Mouse (Mus musculus) heart, postnatal 14 days (tissue): ENCODE results near the gene Gdf9. TPM values are rescaled to one million over a fixed set of nuclear protein-coding genes. Genes with fewer than 3 reads are reported as not detected.
"Not testable (repeated sequence)": the region's sequence is repeated elsewhere in the genome, so short reads cannot be mapped to it uniquely, and the experiment has no call there.

Experiments
- DNase-seq, 2 experiments: peaks; one replicate each; pipeline ENCODE4 v3.0.0; 2021 to 2022
- intact Hi-C: fragments of 180-260 bp; cut with DNase I; formaldehyde crosslinking; loops from one replicate; pipeline ENCODE4 v1.15.1; 2025
- long read RNA-seq, 2 experiments: library from polyadenylated mRNA; stranded (forward); transcript quantifications; one replicate each; pipeline ENCODE4 v2.0.0; 2021
- total RNA-seq, 2 experiments: library from RNA; stranded (reverse); gene quantifications; 2 replicates each; pipeline ENCODE4 v1.2.3; 2021

The Gdf9 gene
- under 1 TPM; 0.31 to 0.66 TPM for total RNA-seq
- long read RNA-seq, experiment 1 = 0 reads
- long read RNA-seq, experiment 2 = 0 reads

DNA sequence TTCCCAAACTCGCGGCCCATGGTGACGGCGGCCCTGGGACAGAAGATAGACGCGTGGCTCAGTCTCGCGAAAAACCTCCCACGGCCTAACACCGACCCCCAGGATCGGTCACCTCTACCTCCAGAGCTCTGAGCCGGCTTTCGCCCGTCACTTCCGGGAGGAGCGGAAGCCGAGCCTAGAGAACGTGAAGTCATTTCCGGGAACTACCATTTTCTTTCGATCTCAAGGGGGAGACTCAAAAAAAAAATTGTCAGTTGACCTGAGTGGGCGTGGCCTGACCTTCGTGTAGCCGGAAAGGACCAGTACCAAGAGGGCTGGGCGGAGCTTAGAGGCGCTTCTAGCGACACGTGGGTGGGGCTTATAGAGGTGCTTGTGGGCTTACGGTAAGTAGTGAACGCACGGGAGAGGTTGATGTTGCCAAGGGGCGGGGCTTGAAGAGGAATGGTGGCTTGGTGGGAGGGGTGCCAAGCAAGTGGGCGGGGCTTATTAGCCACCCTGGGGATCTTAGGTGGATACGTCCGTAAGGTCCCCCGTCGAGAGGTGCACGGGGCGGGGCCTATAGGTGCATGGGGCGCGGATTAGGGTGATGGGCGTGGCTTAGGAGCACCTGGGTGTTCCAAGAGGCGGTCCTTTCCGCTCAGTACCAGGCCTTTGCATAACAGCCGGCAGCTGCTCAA is at the start of gene Gdf9, which contains the start of gene Uqcrq:
Gene Gdf9 (plus strand): TSS at position 354 of the 677 bp plus-strand sequence.
Gene Uqcrq (minus strand): TSS at position 162 of the 677 bp plus-strand sequence.
- DNase-seq = peak; percentile 93 to 96
- intact Hi-C loops = no loop called here

DNA sequence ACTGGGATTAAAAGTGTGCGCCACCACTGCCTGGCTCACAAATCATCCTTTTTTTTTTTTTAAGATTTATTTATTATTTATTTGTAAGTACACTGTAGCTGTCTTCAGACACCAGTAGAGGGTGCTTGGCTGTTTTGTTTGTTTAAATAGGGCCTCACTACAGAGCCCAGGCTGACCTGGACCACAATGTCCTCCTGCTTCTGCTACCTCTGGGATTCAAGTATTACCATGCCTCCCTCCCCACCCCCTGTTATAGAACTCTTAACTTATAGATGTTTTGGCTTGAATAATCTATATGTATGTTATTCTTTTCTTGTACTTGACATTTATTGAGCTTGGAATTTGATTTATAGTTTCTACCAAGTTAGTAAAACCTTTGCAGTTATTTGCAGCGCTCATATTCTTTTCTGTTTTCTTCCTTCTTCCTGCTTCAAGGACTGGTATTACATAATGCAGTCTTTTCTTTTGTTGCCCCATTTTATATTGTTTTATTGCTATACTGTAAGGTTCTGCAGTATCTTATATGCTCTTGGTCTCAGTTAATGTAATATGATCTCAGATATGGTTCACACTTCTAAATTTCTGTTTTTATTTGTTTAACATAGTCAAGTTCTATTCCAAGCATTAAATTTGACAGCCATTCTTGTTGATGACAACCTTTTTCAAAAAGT is 46.9 kb upstream of the Gdf9 start:
- intact Hi-C loops = no loop called here
- DNase-seq = no peak

GRCm38 (mm10) chr11:53393856-53394255 is 37.0 kb upstream of the Gdf9 start:
- intact Hi-C loops = no loop called here
- no peak for DNase-seq

DNA sequence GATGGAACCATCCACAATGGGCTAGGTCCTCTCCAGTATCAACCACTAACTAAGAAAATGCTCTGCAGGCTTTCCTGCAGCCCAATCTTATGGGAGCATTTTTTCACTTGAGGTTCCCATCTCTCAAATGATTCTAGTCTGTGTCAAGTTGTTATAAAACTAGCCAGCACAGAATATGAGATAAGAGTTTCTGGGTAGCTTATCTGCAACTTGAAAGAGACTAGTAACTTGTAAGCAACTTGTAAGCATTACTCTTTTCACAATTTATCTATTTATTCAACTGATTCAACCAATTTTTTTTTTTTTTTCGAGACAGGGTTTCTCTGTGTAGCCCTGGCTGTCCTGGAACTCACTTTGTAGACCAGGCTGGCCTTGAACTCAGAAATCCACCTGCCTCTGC is 27.2 kb upstream of the Gdf9 start:
- intact Hi-C loops = no loop called here
- DNase-seq = no peak

DNA sequence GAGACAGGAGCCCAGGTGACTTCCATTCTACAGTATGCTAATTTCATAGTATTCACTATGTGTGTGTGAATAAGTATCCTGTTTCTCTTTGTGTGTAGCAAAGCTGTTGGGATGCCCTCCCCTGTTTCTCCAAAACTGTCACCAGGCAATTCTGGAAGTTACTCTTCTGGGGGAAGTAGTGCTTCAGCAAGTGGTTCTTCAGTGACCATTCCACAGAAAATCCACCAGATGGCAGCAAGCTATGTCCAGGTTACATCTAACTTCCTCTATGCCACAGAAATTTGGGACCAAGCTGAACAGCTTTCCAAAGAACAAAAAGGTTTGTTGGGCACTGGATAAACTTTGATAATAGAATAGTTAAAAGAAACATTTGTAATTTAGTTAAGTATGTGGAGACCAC is 19.1 kb upstream of the Gdf9 start:
- peak in 1 of 2 experiments; percentile 24 for DNase-seq
- intact Hi-C loops = no loop called here

GRCm38 (mm10) chr11:53413871-53414270 is 17.0 kb upstream of the Gdf9 start:
- intact Hi-C loops = loop anchor here (2.0 kb wide), 1 partner anchor 37 kb away; no protein-coding TSS in a partner anchor
- no peak for DNase-seq

DNA sequence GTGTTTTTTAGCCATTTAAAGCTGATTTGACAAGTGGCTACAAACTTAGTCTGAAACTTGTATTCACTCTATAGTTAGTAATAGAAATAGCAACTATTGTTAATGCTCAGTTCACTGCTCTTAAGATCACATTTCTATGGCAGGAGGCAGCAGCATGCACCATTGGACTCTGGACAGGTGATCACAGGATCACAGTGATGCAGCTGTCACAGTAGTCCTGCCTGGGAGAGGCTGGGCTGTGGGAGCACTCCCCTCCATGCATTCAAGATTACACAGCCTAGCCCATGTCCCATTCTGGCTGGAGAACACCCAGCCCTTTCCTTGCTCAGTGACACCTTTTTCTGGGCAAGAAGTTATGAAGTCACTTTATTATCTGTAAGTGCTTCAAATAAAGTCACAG is 12.8 kb upstream of the Gdf9 start:
- DNase-seq = no peak
- intact Hi-C loops = no loop called here

DNA sequence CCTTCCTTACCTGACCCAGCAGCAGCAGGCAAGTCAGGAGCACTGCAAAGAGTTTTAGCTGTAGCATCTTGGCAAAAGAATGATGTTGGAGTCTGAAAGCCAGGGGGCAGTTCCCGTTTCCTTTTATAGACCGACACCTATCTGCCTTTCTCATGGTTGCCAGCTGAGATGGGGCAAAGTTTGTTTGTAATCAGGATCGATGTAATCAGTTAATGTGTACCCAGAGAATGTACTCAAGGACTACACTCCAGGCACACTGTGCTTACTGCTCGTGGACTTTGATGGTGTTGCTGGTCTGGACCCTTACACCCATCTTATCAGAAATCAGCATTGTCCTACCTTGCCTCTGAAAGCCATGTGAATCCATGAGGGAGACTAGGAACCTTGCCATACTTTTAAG is 7.8 kb upstream of the Gdf9 start, which contains the start of gene Leap2:
Gene Leap2 (minus strand): TSS at position 135 of the 400 bp plus-strand sequence.
- intact Hi-C loops = no loop called here
- DNase-seq = no peak

- intact Hi-C loops = no loop called here
- no peak for DNase-seq
Observed at GRCm38 (mm10) chr11:53424826-53425225, 6.0 kb upstream of the Gdf9 start.

GRCm38 (mm10) chr11:53425251-53425650 is 5.6 kb upstream of the Gdf9 start:
- no peak for DNase-seq
- intact Hi-C loops = no loop called here

- intact Hi-C loops = no loop called here
Observed at GRCm38 (mm10) chr11:53425711-53426255, 5.0 kb upstream of the Gdf9 start.

DNA sequence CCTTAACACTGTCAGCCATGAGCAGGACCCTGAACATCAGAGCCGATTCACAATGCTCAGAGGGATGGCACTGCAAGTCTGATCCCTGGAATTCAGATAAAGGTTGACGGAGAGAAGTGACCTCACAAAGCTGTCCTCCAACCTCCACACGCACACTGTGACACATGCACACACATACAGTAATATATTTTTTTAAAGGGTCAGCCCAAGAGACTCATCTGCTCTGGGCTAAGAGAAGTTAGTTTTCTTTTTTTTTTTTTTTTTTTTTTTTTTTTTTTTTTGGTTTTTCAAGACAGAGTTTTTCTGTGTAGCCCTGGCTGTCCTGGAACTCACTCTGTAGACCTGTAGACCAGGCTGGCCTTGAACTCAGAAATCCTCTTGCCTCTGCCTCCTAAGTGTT is 3.9 kb upstream of the Gdf9 start:
- DNase-seq, intact Hi-C loops: not testable (repeated sequence)

More at GRCm38 (mm10) chr11:53425711-53426255, 5.0 kb upstream of the Gdf9 start:
- DNase-seq = no peak

DNA sequence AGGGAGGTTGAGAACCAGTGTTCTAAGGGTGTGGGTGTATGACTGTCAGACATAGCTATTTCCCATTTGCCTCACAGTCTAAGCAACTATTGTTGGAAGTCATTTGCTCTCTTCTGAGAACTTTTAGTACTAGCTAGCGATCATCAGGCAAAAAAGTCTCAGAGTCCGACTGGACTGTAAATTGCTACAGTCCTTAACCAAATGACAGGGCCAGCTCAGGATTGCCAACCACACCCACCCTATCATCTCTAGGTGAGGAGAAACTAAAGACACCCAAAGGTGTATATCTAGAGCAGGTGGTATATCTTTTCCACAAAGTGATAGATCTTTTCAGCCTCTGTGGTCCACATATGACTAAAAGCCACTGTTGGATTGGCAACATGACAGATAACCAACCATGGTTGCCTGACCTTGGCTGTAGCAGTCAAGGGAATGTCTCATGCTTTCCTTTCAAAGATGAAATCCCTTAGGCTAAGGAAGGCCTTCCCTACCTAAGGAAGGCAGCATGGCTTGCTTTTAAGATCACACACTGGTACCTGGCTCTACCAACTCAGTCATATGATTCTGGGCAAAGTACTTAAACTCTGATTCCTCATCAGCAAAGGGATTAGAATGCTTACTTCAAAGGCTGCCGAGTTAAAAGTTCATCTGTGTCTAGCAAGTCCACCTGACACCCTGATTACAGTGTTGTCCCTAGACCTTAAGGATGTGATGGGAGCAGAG is 2.7 kb upstream of the Gdf9 start:
- intact Hi-C loops = no loop called here
- DNase-seq = no peak

- no peak for DNase-seq
- intact Hi-C loops = no loop called here
Observed at GRCm38 (mm10) chr11:53428716-53429057, 2.1 kb upstream of the Gdf9 start.

DNA sequence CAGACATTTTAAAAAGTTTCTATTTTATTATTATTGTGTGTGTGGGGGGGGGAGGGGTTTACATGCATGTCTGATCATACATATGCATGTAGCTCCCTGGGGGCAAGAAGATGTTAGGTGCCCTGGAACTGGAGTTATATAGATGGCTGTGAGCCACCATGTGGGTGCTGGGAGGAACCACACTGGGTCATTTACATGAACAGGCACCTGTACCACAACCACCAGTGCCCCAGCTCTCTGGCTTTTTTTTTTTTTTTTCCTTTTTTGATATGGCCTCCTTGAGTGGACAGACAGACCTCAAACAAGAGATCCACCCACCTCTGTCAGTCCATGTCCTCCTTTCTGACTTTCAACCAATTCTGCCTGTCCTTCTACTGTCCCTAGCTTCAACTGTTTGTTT is 1.6 kb upstream of the Gdf9 start:
- intact Hi-C loops = no loop called here
- no peak for DNase-seq

DNA sequence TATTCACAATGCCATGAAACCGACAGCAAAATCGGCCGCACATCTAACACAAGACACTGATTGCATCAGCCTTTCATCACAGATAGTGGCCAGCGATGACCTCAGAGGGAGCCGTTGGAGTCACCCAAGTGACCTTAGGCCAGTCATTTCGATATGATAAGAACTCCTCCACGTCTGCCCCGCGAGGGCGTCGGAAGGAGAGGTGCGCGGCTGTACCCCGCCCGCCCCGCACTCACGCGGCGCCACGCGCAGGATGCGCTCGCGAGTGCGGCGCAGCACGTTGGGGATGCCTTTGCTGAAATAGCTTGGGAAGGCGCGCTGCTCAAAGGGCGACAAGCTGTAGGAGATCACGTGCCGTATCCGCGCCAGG is 538 bp upstream of the Gdf9 start:
- intact Hi-C loops = no loop called here
- no peak for DNase-seq

GRCm38 (mm10) chr11:53431347-53432056 is 679 bp downstream of the Gdf9 start:
- intact Hi-C loops = no loop called here
- peak in 1 of 2 experiments; percentile 17 for DNase-seq

DNA sequence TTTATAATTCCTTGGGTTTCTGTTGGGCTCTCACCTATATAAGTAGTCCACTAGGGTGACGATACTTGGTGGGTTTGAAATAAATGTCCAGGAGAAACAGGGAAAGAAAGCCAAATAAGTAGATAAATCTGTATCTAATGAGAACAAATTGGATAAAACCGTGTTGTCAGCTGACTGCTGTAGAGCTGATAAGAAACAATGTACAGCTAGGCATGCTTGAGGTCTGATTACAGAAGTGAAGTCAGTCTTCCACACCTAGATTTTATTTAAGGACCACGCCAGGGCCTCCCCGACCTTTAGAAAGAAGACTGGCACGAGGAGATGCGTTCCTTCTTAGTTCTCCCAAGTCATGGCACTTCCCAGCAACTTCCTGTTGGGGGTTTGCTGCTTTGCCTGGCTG is 2.2 kb downstream of the Gdf9 start:
- DNase-seq = no peak
- intact Hi-C loops = no loop called here

GRCm38 (mm10) chr11:53435504-53435903 is 4.7 kb downstream of the Gdf9 start:
- intact Hi-C loops = no loop called here
- DNase-seq = no peak

- DNase-seq = no peak
- intact Hi-C loops = no loop called here
Observed at GRCm38 (mm10) chr11:53436338-53436737, 5.5 kb downstream of the Gdf9 start.
